Mouse (Mus musculus) C2C12 (cell line): ENCODE measurements around the gene Sec24c. TPM values are rescaled to one million over a fixed set of nuclear protein-coding genes. Genes with fewer than 3 reads are reported as not detected.

Experiments
- H3K27me3 ChIP-seq: one replicate; pipeline ENCODE4 v1.6.1; 2011; ENCODE audit not compliant: control insufficient read depth, insufficient read depth, insufficient read length
- H3K36me3 ChIP-seq: one replicate; pipeline ENCODE4 v1.6.1; 2011; ENCODE audit not compliant: control insufficient read depth, insufficient read depth
- H3K4me3 ChIP-seq: one replicate; pipeline ENCODE4 v1.5.1; 2011; ENCODE audit warnings: mild to moderate bottlenecking, control low read depth; ENCODE audit not compliant: poor library complexity, insufficient read depth, severe bottlenecking
- H3K79me2 ChIP-seq: one replicate; pipeline ENCODE4 v1.6.1; 2011; ENCODE audit not compliant: control insufficient read depth, insufficient read depth
- H3K79me3 ChIP-seq: one replicate; pipeline ENCODE4 v1.6.1; 2011; ENCODE audit warnings: low read depth, control low read depth
- H3ac ChIP-seq: one replicate; pipeline ENCODE3; 2011; ENCODE audit warnings: low read depth; ENCODE audit not compliant: control insufficient read depth, insufficient read length
- CEBPB ChIP-seq: IDR thresholded peaks from one replicate; pipeline ENCODE4 v1.6.1; 2011; ENCODE audit warnings: low read depth, mild to moderate bottlenecking, control low read depth, moderate library complexity
- CTCF ChIP-seq: IDR thresholded peaks from one replicate; pipeline ENCODE4 v1.5.1; 2011; ENCODE audit not compliant: control insufficient read depth, insufficient read depth, insufficient read length
- FOSL1 ChIP-seq: IDR thresholded peaks from one replicate; pipeline ENCODE4 v1.8.0; 2011; ENCODE audit warnings: mild to moderate bottlenecking, low read length; ENCODE audit not compliant: poor library complexity, insufficient read depth, severe bottlenecking
- MAX ChIP-seq: IDR thresholded peaks from one replicate; pipeline ENCODE4 v1.6.1; 2011; ENCODE audit warnings: mild to moderate bottlenecking, control low read depth
- MYOD1 ChIP-seq: IDR thresholded peaks from one replicate; pipeline ENCODE4 v1.6.1; 2011; ENCODE audit warnings: low read depth; ENCODE audit not compliant: control insufficient read depth, insufficient read length
- MYOG ChIP-seq: IDR thresholded peaks from one replicate; pipeline ENCODE4 v1.6.1; 2011; ENCODE audit not compliant: control insufficient read depth, insufficient read length; ENCODE audit errors: extremely low read depth
- USF1 ChIP-seq: IDR thresholded peaks from one replicate; pipeline ENCODE4 v1.6.1; 2011; ENCODE audit warnings: low read depth, mild to moderate bottlenecking, control low read depth, moderate library complexity
- polyA plus RNA-seq: library from polyadenylated mRNA; unstranded; fragments of >200 nt; fragmentation: generic; extraction: Trizol; gene quantifications from one replicate; pipeline ENCODE4 v1.2.1, GENCODE M21; 2012; ENCODE audit warnings: missing spikeins

Sec24c gene
- polyA plus RNA-seq, 1 experiment, result 63.4 TPM

DNA sequence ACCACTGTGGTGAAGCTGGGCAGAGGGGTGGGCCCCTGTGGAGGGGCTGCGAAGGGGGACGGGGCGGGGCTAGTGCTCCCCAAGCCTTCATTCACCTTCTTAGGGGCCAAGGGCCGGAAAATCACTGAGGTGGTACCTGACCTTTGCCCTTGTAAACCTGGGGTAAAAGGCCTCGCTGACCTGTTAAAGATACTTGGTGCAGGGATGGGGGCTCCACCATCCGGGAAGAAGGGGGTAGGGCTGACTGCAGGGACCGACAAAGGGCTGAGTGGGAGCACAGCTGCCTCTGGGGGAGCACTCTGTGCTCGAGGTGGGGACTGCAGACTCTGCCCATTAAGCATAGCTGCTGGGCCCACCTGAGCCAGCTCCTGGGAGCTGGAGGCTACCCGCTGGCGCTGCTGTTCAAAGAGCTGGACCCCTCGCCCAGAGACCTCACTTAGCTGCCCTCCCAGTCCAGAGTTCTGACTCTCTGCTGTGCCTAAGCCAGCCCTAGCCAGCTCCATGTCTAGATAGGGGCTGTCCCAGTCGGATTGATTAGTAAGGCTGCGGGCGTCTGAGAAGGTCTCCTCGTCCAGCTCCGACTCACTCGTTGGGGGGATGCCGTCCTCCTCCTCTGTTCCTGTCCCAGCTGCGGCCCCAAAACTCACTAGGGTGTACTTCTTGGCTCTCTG, 12.3 kb upstream of the Sec24c start:
- Histone ChIP-seq H3K4me3 (peak overlapping the region; percentile 34), H3K79me3 (peaks cover 2% of the 10 kb centered on the region), H3K27me3 (no peaks in the 10 kb centered on the region), H3ac (peak overlapping the region; percentile 67), H3K79me2 (peaks cover 10% of the 10 kb centered on the region), H3K36me3 (no peaks in the 10 kb centered on the region)
- TF ChIP-seq FOSL1, result no peak

DNA sequence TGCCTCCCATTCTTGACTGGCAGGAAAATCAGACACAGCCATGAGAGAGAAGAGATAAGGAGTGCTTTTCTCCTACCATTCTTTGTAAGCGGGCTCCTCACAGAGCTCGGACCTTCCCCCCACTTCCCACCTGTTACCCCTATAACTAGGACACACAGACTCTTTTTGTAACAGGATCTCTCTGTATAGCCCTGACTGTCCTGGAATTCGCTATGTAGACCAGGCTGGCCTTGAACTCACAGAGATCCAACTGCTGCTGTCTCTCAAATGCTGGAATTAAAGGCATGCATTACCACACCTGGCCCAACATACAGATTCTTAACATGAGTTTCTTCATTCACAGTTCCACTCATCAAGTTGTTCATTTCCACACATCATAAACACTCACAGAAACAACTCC, 11.4 kb upstream of the Sec24c start:
- no peak for TF ChIP-seq CEBPB
- TF ChIP-seq CTCF, result no peak
- no peak for TF ChIP-seq MYOG
- no peak for TF ChIP-seq FOSL1
- TF ChIP-seq USF1, result no peak
- no peak for TF ChIP-seq MYOD1
- no peak for TF ChIP-seq MAX
- peaks cover 2% of the 10 kb centered on the region for H3K79me3 ChIP-seq
- no peak overlapping the region for H3K4me3 ChIP-seq
- H3K36me3 ChIP-seq, result no peaks in the 10 kb centered on the region
- no peak overlapping the region for H3ac ChIP-seq
- no peaks in the 10 kb centered on the region for H3K27me3 ChIP-seq
- peaks cover 10% of the 10 kb centered on the region for H3K79me2 ChIP-seq

DNA sequence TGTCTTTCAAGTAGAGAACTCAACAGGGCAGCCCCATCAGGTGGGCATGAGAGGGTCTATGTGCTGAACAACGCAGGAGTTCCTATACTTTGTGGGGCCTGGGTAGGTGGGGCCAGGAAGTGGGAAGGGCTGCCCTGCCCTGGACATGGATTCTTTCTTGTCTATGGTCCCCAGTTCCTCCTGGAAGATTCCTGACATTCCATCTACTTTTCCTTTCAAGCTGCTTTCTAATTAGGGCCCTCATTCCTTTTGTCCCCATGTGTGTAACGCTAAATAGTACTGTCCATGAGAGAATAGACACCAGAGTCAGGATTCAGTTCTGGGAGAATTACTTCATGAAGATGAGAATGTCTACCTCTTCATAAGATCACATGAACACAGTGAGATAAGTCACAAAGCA, 10.5 kb upstream of the Sec24c start:
- TF ChIP-seq CTCF (no peak), FOSL1 (no peak), MYOG (no peak), MYOD1 (no peak), CEBPB (no peak), MAX (no peak), USF1 (no peak)
- Histone ChIP-seq H3K36me3 (no peaks in the 10 kb centered on the region), H3K4me3 (peak overlapping the region; percentile 12), H3K27me3 (no peaks in the 10 kb centered on the region), H3K79me2 (peaks cover 10% of the 10 kb centered on the region), H3ac (no peak overlapping the region), H3K79me3 (peaks cover 2% of the 10 kb centered on the region)

DNA sequence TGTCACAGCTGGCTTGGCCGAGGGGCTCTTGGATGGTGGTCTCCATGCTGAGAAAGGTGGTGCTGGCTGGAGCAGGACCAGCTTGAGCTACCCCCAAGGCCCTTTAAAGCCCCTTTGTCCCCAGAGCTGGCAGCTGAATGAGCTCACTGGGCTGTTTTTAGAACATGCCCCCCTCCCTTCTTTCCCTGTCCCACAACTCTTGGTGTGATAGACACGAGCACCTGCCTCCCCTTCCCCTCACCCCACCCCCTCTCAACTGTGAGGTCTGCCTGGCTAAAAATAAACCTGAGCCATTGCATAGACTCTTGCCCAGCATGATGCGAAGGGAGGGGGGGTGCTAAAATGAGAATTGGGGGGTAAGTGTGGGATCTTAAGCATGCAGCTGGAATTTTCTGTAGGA, 9.7 kb upstream of the Sec24c start:
- H3K79me3 ChIP-seq, result peaks cover 2% of the 10 kb centered on the region
- peak overlapping the region; percentile 42 for H3ac ChIP-seq
- peak overlapping the region; percentile 25 for H3K4me3 ChIP-seq
- H3K27me3 ChIP-seq, result no peaks in the 10 kb centered on the region
- TF ChIP-seq USF1 (no peak), CEBPB (no peak), MYOD1 (peak; percentile 64), CTCF (no peak), MAX (no peak), MYOG (no peak)
- H3K79me2 ChIP-seq, result peaks cover 10% of the 10 kb centered on the region
- H3K36me3 ChIP-seq, result no peaks in the 10 kb centered on the region

DNA sequence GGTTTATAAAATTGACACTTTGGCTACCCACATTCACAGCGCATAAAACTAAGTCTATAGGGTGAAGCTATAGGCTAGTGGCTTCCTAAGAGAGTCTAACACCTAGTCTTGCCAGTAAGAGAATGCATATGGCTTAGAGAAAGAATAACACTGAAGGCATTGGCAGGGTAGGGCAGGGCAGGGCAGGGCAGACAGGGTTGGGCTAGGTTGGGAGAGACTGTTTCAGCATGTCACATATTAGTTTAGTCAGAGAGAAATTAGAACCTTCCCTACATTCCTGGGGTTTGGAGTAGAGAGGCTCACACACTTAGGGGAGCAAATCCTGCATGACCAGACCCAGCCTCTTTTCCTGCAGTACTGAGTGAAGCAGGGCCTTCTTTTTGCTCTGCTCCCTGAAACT, 6.6 kb upstream of the Sec24c start:
- no peaks in the 10 kb centered on the region for H3K36me3 ChIP-seq
- peaks cover 2% of the 10 kb centered on the region for H3K79me3 ChIP-seq
- no peak overlapping the region for H3ac ChIP-seq
- H3K27me3 ChIP-seq, result no peaks in the 10 kb centered on the region
- no peak for TF ChIP-seq FOSL1
- no peak for TF ChIP-seq MAX
- no peak overlapping the region for H3K4me3 ChIP-seq
- H3K79me2 ChIP-seq, result peaks cover 10% of the 10 kb centered on the region

DNA sequence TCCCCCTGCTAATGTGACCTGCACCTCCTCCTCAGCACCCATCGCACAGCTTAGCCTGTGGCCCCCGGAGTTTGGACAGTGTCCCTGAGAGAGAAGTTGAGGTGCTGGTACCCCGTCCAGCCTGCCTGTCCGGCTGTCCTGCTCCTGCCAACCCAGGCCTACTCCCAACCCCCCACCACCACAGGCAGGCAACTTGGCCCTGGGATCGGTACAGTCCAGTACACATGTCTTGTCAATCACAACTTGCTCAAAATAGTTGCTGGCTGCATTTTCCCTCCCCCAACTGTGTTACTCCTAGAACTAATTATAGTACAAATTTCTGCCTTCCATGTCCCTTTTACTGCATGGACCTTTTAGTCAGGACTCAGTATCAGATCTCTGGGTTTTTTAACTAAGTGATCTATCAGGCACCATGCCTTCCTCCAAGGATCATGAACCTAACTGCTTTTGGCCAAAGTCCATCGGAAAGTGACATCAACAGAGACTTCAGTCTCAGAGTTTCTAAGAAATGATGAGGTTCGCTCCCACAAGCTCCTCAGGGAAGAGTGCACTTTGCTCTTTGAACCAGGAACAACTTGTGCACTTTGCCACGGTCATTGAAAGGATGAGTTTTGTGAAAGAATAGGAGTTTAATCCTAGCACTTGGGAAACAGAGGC, 5.8 kb upstream of the Sec24c start, which contains the start of gene Synpo2l:
TSS of gene Synpo2l (minus strand) at position 201 of the 657 bp plus-strand sequence.
- no peaks in the 10 kb centered on the region for H3K79me3 ChIP-seq
- no peak within 1 kb of the TSS for H3ac ChIP-seq
- H3K4me3 ChIP-seq, result no peak within 1 kb of the TSS
- H3K27me3 ChIP-seq, result no peaks in the 10 kb centered on the region
- H3K79me2 ChIP-seq, result peaks cover 5% of the 10 kb centered on the region
- TF ChIP-seq MYOD1, result peak; percentile 76
- no peak for TF ChIP-seq FOSL1
- no peak for TF ChIP-seq CTCF
- no peak for TF ChIP-seq USF1
- no peaks in the 10 kb centered on the region for H3K36me3 ChIP-seq

DNA sequence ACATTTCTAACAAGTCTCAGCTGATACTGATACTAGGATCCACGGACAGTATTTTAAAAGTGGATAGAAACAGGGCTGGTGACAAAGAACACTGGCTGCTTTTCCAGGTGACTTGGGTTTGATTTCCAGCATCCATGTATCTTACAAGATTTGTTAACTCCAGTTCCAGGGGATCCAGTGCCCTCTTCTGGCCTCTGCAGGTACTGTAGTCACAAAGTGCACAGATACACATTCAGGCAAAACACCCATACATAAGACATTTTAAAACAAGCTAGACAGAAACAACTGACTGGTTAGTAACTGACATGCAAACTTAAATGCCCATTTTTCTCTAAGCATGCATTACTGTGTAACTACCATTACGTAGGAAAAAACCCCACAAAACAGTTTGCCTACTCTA, 1.1 kb upstream of the Sec24c start:
- Histone ChIP-seq H3K36me3 (peaks cover 23% of the 10 kb centered on the region), H3K79me3 (peaks cover 31% of the 10 kb centered on the region), H3K27me3 (no peaks in the 10 kb centered on the region), H3K4me3 (no peak overlapping the region), H3ac (no peak overlapping the region), H3K79me2 (peaks cover 37% of the 10 kb centered on the region)
- TF ChIP-seq FOSL1 (no peak), USF1 (no peak), MYOG (no peak), CTCF (no peak), MAX (no peak), MYOD1 (no peak), CEBPB (no peak)
